Mouse (Mus musculus) spleen, adult 12 weeks (tissue): ENCODE results near the gene Fam192a.

ENCODE experiments used
- DNase-seq: peaks from one replicate; pipeline ENCODE4 v3.0.0; 2022; ENCODE audit warnings: low spot score

The Fam192a gene

DNA sequence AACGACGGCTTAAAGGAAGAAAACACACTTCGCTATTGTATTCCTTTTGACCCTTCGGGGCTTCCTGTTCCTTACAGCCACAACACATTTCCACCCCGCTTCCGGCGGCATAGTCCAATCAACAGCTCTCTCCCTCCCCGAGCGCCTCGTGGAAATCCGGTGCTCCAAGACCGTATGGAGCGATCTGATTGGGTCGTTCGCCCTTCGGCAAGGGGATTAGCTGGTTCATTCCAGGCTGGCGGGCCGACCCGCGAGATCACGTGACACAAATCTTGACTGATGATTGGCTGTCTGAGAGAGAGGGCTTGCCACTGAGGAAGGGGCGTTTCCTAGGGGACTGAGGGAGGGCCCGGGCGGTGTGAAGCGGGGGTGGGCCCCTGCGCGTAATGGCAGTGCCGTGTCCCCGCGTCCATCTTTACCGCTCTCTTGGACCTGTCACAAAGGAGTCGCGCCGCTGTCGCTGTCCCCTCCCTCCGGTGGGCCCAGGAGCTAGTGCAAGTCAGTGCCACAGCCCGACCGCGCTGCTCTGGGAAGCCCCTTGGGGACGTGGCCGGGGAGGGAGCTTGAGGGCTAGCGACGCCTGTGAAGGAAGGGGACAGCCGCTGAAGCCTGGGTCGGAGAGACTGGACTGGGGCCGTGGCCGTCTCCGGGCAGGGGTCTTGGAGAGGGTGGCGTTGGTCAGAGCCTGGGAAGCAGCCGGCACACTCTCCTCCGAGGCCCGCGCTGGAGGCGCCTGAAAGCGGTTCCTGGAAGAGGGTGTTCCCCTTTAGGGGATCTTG lies at the start of gene Fam192a, which contains the start of gene Rspry1:
TSS of gene Fam192a (minus strand) at position 391 of the 779 bp plus-strand sequence.
TSS of gene Rspry1 (plus strand) at position 331 of the 779 bp plus-strand sequence.
- DNase-seq = peak; percentile 98

DNA sequence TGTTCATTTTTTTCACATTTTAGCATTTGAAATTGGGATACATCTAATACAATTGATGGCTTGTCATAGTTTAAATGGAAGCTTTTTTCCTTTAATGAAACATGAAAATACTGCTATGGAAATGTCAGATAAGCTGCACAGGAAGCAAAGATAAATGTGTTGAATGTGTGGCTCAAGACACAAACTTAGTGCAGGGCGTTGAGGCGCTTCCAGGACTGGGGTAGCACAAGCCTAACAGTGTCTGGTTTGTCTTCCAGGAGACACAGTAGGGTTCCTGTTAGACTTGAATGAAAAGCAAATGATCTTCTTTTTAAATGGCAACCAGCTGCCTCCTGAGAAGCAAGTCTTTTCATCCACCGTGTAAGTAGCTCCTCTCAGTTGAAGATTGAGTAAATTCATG lies 47.7 kb upstream of the Fam192a start:
- no peak for DNase-seq

DNA sequence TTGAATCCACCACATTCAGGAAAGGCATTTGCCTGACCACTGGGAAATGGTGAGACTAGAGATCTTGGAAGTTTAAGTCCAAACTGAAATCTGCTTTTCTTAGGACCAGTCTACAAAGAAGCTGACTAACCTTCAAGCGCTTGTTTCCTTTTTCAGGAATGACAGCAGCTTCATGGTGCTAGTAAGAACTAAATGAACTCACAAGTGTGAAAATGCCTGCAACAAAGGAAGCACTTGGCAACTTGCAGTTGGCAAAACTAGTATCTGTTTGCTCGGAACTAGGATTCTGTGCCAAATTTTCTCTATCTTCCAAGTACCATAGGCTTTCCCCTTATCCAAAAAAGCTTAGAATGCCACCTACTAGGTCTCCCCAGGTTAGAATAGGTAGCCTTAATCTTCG lies 44.4 kb upstream of the Fam192a start:
- no peak for DNase-seq

- no peak for DNase-seq
These were observed 43.4 kb upstream of the Fam192a start for GRCm38 (mm10) chr8:94645202-94645601.

GRCm38 (mm10) chr8:94641938-94642337 lies 40.1 kb upstream of the Fam192a start:
- no peak for DNase-seq

- DNase-seq = no peak
These were observed 39.4 kb upstream of the Fam192a start for GRCm38 (mm10) chr8:94641183-94641582.

- DNase-seq = peak; percentile 4
These were observed 32.4 kb upstream of the Fam192a start for GRCm38 (mm10) chr8:94634211-94634610.

DNA sequence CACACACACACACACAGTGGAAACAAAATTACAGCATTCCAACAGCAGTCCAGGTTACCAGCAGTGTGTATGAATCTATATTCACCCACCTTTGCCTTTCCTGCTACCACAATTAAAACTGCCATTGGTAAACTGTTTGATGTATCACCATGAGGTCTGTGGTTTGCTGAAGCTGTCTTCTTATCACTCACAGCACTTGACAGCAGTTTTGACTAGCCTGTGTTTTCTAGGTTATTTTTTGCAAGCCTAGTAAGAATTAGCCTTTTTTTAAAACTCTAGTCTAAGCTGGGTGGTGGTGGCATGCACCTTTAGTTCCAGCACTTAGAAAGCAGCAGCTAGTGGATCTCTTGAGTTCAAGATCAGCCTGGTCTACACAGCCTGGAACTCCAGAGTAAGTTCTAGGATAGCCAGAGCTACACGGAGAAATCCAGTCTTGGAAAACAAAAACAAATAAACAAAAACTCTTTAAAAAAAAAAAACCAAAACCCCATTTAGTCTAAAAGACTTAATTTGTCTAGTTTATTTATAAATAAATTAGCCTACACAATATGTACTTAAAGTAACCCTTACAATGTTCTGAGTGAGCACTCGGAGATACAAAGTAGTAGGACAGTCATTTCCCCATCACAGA lies 31.9 kb upstream of the Fam192a start:
- DNase-seq = no peak

DNA sequence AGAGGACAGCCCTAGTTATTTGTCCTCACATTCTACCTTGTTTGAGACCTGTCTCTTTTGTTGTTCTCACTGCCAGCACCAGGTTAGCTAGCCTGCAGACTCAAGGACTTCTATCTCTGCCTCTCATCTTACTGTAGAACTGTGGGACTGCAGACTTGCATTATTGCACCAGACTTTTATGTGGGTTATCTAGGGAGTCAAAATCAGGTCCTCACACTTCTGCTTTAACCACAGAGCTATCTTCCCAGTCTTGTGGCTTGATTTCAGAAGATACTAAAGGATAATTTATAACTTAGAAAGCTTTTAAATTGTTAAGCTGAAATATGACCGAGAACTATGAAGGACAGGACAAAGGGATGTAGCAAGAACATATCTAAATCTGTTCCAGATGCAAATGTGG lies 23.1 kb upstream of the Fam192a start:
- no peak for DNase-seq

- no peak for DNase-seq
These were observed 5.3 kb upstream of the Fam192a start for GRCm38 (mm10) chr8:94607064-94607463.

- no peak for DNase-seq
These were observed 2.2 kb upstream of the Fam192a start for GRCm38 (mm10) chr8:94604030-94604429.

- no peak for DNase-seq
These were observed 804 bp upstream of the Fam192a start for GRCm38 (mm10) chr8:94602471-94603131.

GRCm38 (mm10) chr8:94601034-94601606 lies 677 bp downstream of the Fam192a start:
- no peak for DNase-seq

DNA sequence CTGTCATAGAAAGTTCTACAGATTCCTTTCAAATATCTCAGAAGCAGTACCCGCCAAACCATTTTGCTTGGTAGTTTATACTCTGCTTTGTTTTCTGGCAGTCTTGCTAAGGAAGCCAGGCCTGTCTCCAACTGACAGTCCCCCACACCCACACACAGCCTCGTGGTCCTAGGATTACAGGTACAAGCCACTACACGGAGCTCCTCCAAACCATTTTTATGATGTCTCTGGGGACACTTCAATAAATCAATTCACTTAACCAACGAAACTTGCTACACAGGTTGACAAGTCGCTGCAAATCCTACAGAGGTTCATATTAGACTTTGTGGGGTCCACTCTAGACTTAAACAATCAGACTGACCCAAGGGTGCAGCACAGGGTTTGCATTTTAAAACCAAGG lies 1.3 kb downstream of the Fam192a start:
- no peak for DNase-seq

DNA sequence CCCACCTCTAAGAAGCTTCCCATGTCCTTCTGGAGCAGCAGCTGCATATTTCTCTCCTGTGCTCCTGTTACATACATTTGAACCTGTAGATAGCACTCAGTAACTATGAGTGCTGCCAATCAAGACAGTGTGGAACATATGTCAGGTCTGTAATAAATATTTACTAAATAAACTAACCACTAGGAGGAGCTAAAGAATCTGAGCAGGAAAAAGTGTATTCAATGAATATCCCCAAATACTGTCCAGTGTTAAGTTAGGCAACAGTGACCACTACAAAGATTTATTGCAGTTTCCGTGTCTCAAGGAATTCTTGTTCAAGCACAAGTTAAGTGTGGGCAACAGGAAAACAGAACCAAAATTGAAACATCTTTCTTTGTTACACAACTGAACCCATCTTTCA lies 7.6 kb downstream of the Fam192a start:
- DNase-seq = no peak

DNA sequence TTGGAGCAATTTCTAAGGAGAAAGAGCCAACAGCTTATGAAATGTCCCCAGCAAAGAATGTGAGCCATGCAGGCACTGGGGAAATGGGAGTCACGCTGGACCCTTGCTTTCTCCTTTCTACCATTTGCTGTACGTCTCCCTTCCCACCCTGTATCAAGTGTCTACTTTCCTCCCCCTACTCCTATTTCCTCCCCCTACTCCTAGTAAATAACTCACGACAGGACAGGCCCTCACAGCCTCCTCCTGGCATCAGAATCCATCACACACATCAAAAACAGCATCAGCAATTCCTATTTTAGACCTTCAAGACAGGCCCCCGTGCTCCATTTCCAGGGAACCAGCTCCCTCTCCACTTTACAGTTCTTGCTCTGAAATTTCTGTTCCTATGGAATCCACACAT lies 10.1 kb downstream of the Fam192a start:
- no peak for DNase-seq

DNA sequence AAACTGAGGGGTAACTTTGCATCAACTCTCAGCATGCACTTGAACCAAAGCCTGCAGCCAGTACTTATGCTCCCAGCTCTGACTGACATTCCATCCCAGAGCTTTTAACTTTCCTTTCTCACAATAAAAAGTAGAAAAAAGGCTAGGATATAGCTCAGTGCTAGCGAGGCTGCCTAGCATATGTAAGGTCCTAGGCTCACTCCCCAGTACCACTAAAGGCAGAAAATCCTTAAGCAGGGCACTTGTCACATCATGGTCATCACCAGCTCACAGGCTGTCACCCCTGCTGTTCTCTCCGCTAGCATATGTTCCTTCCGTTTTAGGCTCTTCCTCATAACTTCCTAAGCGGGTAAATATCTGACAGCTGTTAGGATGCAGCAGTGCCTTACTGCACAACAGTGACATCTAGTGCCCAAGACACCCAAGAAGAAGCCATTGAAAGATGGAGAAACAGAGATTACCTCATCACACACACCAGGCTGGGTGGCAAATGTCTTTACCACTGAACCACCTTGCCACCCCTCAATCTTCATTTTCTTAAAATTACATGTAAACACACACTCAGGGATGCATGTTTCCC lies 17.5 kb downstream of the Fam192a start:
- DNase-seq = no peak

DNA sequence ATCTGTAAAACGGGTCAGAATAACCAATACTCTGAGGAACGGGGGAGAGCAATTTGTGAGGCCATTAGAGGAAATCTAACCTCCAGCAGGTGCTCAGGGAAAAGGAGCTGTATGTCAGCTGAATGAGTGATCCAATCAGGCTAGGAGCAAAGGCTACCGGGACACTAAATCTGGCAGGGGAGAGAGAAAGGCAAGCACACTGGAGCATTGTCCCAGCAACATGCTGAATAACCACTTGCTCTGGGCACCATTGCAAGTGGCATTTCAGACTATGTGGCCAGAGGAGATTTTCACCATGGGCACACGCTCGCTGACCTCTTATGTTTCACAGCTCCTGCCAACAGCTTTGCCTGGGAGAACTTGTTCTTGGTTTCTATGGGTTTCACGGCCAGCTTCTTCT lies 19.2 kb downstream of the Fam192a start:
- no peak for DNase-seq

DNA sequence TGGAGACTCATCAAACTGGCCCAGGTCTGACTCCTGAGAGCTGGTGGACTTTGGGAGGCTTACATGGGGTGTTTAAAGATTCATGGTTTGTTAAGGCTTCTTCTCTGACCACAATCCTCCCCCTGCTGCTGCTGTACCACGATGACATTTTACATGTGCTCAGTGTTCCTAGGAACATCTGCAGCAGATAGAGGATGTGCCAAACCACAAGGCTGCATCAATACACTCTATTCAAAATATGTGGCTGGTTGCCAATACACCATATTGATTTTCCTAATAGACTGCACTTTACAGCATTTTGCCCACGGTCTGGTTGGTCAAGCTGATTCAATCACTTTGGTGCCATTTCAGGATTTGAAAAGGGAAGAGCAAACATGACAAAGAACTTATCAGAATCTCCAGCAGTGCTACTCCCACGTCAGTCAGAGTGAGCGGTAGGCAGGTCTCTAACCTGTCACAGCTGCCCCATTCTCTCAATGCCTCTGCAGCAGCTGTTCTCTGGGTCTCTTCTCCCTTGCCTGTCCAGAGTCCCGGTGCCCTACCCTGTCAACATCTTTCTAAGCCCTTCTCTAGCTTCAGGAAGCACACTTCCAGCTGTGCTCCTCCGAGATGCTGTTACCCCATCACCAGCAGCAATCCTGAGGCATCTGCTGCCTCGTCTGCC lies 19.8 kb downstream of the Fam192a start:
- no peak for DNase-seq

DNA sequence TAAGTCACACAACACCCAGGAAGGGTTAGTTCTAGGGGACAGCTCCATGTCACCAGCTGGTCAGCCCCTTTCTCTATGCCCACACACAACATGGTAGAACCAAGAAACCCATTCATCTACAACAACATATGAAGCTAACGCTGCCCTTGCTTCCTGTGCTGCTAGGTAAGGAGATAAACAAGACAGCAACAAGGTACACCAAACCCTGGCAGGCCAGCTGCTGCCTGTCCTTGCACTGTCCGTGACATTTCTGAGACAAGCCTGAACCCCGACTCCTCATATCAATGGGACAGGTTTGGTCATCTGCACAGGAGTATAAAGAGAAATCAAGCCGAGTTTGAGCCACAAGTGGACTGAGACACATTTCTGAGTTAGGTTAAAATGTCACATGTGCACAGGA lies 26.6 kb downstream of the Fam192a start:
- no peak for DNase-seq

- DNase-seq = no peak
These were observed 27.5 kb downstream of the Fam192a start for GRCm38 (mm10) chr8:94574159-94574907.
